Mouse (Mus musculus): ENCODE results near the gene Zfp839. TPM values are rescaled to one million over a fixed set of nuclear protein-coding genes. Genes with fewer than 3 reads are reported as not detected.

The Zfp839 gene
- polyA plus RNA-seq, 1 experiment from 2014 or later = 3.3 TPM

DNA sequence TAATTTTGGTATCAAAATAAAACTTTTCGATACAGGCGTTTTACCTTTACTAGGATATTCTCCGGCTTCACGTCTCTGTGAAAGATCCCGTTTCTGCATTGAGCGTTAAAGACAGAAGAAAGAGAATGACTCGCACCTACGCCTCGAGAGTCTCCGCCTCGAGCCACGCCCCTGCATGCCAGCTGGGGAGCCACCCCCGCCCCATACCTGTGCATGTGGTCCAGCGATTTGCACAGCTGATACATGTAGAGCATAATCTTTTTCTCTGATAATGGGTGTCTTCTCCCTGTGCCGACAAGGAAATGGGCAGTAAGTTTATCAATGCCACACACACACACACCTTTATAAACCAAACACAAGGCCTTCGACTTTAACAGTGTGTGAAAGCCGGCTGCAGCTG is 35.1 kb upstream of the Zfp839 start:
- H3K4me3 ChIP-seq (replicated peaks; ENCODE audit: low read length) = no peak overlapping the region
- WGBS = 79% methylated on average over 17 of the region's 17 CpGs
- no peak overlapping the region for H3K27ac ChIP-seq (ENCODE audit: low read length)
- H3K9ac ChIP-seq (replicated peaks; ENCODE audit: low read depth, low read length) = no peak overlapping the region
- no peak for ATAC-seq
- H3K36me3 ChIP-seq (ENCODE audit: control insufficient read depth, insufficient read depth) = no peaks in the 10 kb centered on the region
- no peaks in the 10 kb centered on the region for H3K9me3 ChIP-seq (ENCODE audit: control insufficient read depth, low read length)
- H3K4me2 ChIP-seq (ENCODE audit: low read length) = no peak overlapping the region
- no peaks in the 10 kb centered on the region for H3K27me3 ChIP-seq (replicated peaks; ENCODE audit: control insufficient read depth, insufficient read depth, low read length)
- no peaks in the 10 kb centered on the region for H3K4me1 ChIP-seq (replicated peaks; ENCODE audit: control insufficient read depth, insufficient read depth, low read length)

GRCm38 (mm10) chr12:110816833-110817232 is 33.2 kb upstream of the Zfp839 start:
- H3K4me2 ChIP-seq (ENCODE audit: low read length) = no peak overlapping the region
- no peak for ATAC-seq
- WGBS = 90% methylated on average over 2 of the region's 2 CpGs
- H3K27ac ChIP-seq (ENCODE audit: low read length) = no peak overlapping the region
- no peaks in the 10 kb centered on the region for H3K27me3 ChIP-seq (replicated peaks; ENCODE audit: control insufficient read depth, insufficient read depth, low read length)
- no peak overlapping the region for H3K4me3 ChIP-seq (replicated peaks; ENCODE audit: low read length)
- no peaks in the 10 kb centered on the region for H3K9me3 ChIP-seq (ENCODE audit: control insufficient read depth, low read length)
- no peaks in the 10 kb centered on the region for H3K36me3 ChIP-seq (ENCODE audit: control insufficient read depth, insufficient read depth)
- no peaks in the 10 kb centered on the region for H3K4me1 ChIP-seq (replicated peaks; ENCODE audit: control insufficient read depth, insufficient read depth, low read length)
- no peak overlapping the region for H3K9ac ChIP-seq (replicated peaks; ENCODE audit: low read depth, low read length)

- Histone ChIP-seq H3K4me2 (ENCODE audit: low read length) (no peak overlapping the region), H3K36me3 (ENCODE audit: control insufficient read depth, insufficient read depth) (no peaks in the 10 kb centered on the region), H3K27ac (ENCODE audit: low read length) (no peak overlapping the region), H3K4me1 (replicated peaks; ENCODE audit: control insufficient read depth, insufficient read depth, low read length) (no peaks in the 10 kb centered on the region), H3K9me3 (ENCODE audit: control insufficient read depth, low read length) (no peaks in the 10 kb centered on the region), H3K27me3 (replicated peaks; ENCODE audit: control insufficient read depth, insufficient read depth, low read length) (no peaks in the 10 kb centered on the region), H3K9ac (replicated peaks; ENCODE audit: low read depth, low read length) (no peak overlapping the region), H3K4me3 (replicated peaks; ENCODE audit: low read length) (no peak overlapping the region)
- ATAC-seq = no peak
- 83% methylated on average over 8 of the region's 8 CpGs for WGBS
Observed at GRCm38 (mm10) chr12:110819367-110819766, 30.7 kb upstream of the Zfp839 start.

DNA sequence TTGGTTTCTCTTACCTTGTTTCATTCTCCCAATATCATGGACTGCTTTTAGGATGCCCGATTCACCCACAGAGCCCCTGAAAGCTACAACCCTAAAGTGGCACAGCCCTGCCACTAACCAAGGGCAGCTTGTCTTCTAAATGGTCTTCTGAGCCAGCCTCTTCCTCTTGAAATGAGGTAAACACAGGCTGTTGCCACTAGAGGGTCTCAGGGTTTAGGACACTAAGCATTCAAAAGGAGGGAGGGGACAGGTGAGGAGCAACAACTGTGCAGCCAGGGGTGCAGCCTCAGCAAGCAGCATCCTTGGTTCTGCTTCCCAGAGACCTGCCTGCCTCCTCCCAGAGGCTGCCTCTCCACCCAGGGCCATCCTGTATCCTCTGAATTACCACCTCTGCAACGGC is 28.3 kb upstream of the Zfp839 start:
- no peaks in the 10 kb centered on the region for H3K4me1 ChIP-seq (replicated peaks; ENCODE audit: control insufficient read depth, insufficient read depth, low read length)
- ATAC-seq = no peak
- no peaks in the 10 kb centered on the region for H3K9me3 ChIP-seq (ENCODE audit: control insufficient read depth, low read length)
- no peaks in the 10 kb centered on the region for H3K36me3 ChIP-seq (ENCODE audit: control insufficient read depth, insufficient read depth)
- H3K9ac ChIP-seq (replicated peaks; ENCODE audit: low read depth, low read length) = no peak overlapping the region
- no peaks in the 10 kb centered on the region for H3K27me3 ChIP-seq (replicated peaks; ENCODE audit: control insufficient read depth, insufficient read depth, low read length)
- no peak overlapping the region for H3K4me3 ChIP-seq (replicated peaks; ENCODE audit: low read length)
- H3K4me2 ChIP-seq (ENCODE audit: low read length) = no peak overlapping the region
- no peak overlapping the region for H3K27ac ChIP-seq (ENCODE audit: low read length)
- WGBS = 85% methylated on average over 2 of the region's 2 CpGs

- no peaks in the 10 kb centered on the region for H3K9me3 ChIP-seq (ENCODE audit: control insufficient read depth, low read length)
- H3K27ac ChIP-seq (ENCODE audit: low read length) = no peak overlapping the region
- no peak for ATAC-seq
- H3K36me3 ChIP-seq (ENCODE audit: control insufficient read depth, insufficient read depth) = no peaks in the 10 kb centered on the region
- WGBS = 86% methylated on average over 7 of the region's 7 CpGs
- no peak overlapping the region for H3K4me2 ChIP-seq (ENCODE audit: low read length)
- H3K4me1 ChIP-seq (replicated peaks; ENCODE audit: control insufficient read depth, insufficient read depth, low read length) = no peaks in the 10 kb centered on the region
- no peaks in the 10 kb centered on the region for H3K27me3 ChIP-seq (replicated peaks; ENCODE audit: control insufficient read depth, insufficient read depth, low read length)
- no peak overlapping the region for H3K4me3 ChIP-seq (replicated peaks; ENCODE audit: low read length)
- H3K9ac ChIP-seq (replicated peaks; ENCODE audit: low read depth, low read length) = no peak overlapping the region
Observed at GRCm38 (mm10) chr12:110822366-110822765, 27.7 kb upstream of the Zfp839 start.

- Histone ChIP-seq H3K27ac (ENCODE audit: low read length) (no peak overlapping the region), H3K9me3 (ENCODE audit: control insufficient read depth, low read length) (no peaks in the 10 kb centered on the region), H3K4me1 (replicated peaks; ENCODE audit: control insufficient read depth, insufficient read depth, low read length) (no peaks in the 10 kb centered on the region), H3K4me2 (ENCODE audit: low read length) (no peak overlapping the region), H3K36me3 (ENCODE audit: control insufficient read depth, insufficient read depth) (no peaks in the 10 kb centered on the region), H3K27me3 (replicated peaks; ENCODE audit: control insufficient read depth, insufficient read depth, low read length) (no peaks in the 10 kb centered on the region), H3K9ac (replicated peaks; ENCODE audit: low read depth, low read length) (no peak overlapping the region), H3K4me3 (replicated peaks; ENCODE audit: low read length) (no peak overlapping the region)
- WGBS = 97% methylated on average over 4 of the region's 4 CpGs
- no peak for ATAC-seq
Observed at GRCm38 (mm10) chr12:110828908-110829307, 21.1 kb upstream of the Zfp839 start.

- 85% methylated on average over 8 of the region's 11 CpGs for WGBS
- no peak overlapping the region for H3K9ac ChIP-seq (replicated peaks; ENCODE audit: low read depth, low read length)
- no peaks in the 10 kb centered on the region for H3K36me3 ChIP-seq (ENCODE audit: control insufficient read depth, insufficient read depth)
- ATAC-seq = no peak
- H3K27ac ChIP-seq (ENCODE audit: low read length) = no peak overlapping the region
- no peaks in the 10 kb centered on the region for H3K27me3 ChIP-seq (replicated peaks; ENCODE audit: control insufficient read depth, insufficient read depth, low read length)
- no peaks in the 10 kb centered on the region for H3K4me1 ChIP-seq (replicated peaks; ENCODE audit: control insufficient read depth, insufficient read depth, low read length)
- no peak overlapping the region for H3K4me2 ChIP-seq (ENCODE audit: low read length)
- H3K9me3 ChIP-seq (ENCODE audit: control insufficient read depth, low read length) = no peaks in the 10 kb centered on the region
- no peak overlapping the region for H3K4me3 ChIP-seq (replicated peaks; ENCODE audit: low read length)
Observed at GRCm38 (mm10) chr12:110830293-110831024, 19.6 kb upstream of the Zfp839 start.

DNA sequence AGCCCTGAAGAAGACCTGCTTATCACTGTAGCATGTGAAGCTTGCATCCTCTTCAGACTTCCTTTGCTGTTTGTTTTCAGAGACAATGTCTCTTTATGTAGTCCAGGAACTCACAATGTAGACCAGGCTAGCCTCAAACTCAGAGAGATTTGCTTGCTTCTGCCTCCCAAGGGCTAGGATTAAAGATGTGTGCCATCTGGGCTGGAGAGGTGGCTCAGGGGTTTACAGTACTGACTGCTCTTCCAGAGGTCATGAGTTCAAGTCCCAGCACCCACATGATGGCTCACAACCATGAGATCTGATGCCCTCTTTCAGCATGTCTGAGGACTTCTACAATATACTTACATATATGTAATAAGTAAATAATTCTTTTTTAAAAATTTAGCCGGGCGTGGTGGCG is 14.9 kb upstream of the Zfp839 start:
- no peaks in the 10 kb centered on the region for H3K27me3 ChIP-seq (replicated peaks; ENCODE audit: control insufficient read depth, insufficient read depth, low read length)
- no peak overlapping the region for H3K9ac ChIP-seq (replicated peaks; ENCODE audit: low read depth, low read length)
- H3K4me3 ChIP-seq (replicated peaks; ENCODE audit: low read length) = no peak overlapping the region
- H3K36me3 ChIP-seq (ENCODE audit: control insufficient read depth, insufficient read depth) = no peaks in the 10 kb centered on the region
- ATAC-seq = no peak
- H3K4me1 ChIP-seq (replicated peaks; ENCODE audit: control insufficient read depth, insufficient read depth, low read length) = peaks cover 13% of the 10 kb centered on the region
- no peaks in the 10 kb centered on the region for H3K9me3 ChIP-seq (ENCODE audit: control insufficient read depth, low read length)
- H3K27ac ChIP-seq (ENCODE audit: low read length) = no peak overlapping the region
- no peak overlapping the region for H3K4me2 ChIP-seq (ENCODE audit: low read length)
- 98% methylated on average over 3 of the region's 3 CpGs for WGBS

DNA sequence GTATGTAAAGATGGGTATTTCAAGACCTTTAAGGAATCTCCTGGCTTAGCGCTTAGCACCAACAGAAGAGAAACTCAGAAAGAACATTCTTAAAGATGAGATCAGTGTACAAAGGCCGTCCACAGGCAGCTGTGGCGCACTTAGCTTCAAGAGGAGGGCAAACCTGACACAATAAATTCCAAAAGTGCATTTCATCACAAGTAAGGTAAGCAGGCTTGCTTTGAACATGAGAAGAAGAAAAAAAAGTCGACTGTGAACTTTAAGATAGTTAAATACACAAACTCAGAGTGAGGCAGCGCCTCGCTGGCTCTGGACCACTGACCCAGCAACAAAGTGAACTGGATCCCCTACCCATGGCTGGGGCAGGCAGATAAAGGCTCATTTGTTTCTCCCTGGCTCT is 13.3 kb upstream of the Zfp839 start:
- Histone ChIP-seq H3K36me3 (ENCODE audit: control insufficient read depth, insufficient read depth) (no peaks in the 10 kb centered on the region), H3K9me3 (ENCODE audit: control insufficient read depth, low read length) (no peaks in the 10 kb centered on the region), H3K27ac (ENCODE audit: low read length) (peak overlapping the region; percentile 47), H3K9ac (replicated peaks; ENCODE audit: low read depth, low read length) (no peak overlapping the region), H3K4me1 (replicated peaks; ENCODE audit: control insufficient read depth, insufficient read depth, low read length) (peaks cover 14% of the 10 kb centered on the region), H3K4me2 (ENCODE audit: low read length) (0 out of 2 replicates have a peak overlapping the region, but pooled peaks have one; percentile 10), H3K27me3 (replicated peaks; ENCODE audit: control insufficient read depth, insufficient read depth, low read length) (no peaks in the 10 kb centered on the region), H3K4me3 (replicated peaks; ENCODE audit: low read length) (no peak overlapping the region)
- 20% methylated on average over 6 of the region's 6 CpGs for WGBS
- ATAC-seq = no peak; the same call in 1 of the 2 replicates

All from forebrain, embryonic 16.5 days (tissue).